Mouse (Mus musculus): ENCODE measurements around the gene Zcchc24.

GRCm38 (mm10) chr14:25701986-25702385, 66.9 kb downstream of the Zcchc24 start:
- TF ChIP-seq CTCF (IDR thresholded peaks at IDR 0.05; ENCODE audit: borderline replicate concordance, insufficient read depth, low read length): no peak
- TF ChIP-seq POLR2A (IDR thresholded peaks at IDR 0.05; ENCODE audit: low read depth, low read length): no peak
